Mouse (Mus musculus): Measurements from ENCODE around the gene Caprin1.

The Caprin1 gene

DNA sequence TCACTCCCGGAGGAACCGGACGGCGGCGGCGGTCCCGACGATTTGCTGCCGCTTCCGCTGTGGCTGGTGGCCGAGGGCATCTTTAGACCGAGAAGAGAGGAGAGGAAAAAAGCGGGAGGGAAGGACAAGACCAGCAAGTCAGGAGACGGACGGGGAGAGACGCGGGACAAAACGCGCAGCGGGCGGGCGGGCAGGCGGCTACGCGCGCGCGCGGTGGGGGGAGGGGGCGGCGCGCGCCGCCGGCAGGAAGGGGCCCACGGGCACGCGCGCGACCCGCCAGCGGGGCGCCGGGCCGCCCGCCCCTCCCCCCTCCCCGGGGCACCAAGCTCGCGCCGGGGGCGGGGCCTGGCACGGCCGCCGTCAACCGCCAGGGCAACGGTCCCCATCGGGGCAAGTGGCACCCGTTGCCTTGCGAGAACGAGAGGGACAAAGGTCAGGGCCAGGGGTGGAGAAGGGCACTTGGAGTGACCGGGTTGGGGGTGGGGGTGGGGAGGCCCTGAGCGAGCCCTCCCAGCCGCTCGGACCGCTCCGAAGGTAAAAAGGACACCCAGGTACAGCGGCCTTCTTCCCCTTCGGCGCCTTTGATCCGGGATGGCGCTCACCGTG, 485 bp downstream of the Caprin1 start:
- peak; percentile 88 for DNase-seq (ENCODE audit: low spot score)

DNA sequence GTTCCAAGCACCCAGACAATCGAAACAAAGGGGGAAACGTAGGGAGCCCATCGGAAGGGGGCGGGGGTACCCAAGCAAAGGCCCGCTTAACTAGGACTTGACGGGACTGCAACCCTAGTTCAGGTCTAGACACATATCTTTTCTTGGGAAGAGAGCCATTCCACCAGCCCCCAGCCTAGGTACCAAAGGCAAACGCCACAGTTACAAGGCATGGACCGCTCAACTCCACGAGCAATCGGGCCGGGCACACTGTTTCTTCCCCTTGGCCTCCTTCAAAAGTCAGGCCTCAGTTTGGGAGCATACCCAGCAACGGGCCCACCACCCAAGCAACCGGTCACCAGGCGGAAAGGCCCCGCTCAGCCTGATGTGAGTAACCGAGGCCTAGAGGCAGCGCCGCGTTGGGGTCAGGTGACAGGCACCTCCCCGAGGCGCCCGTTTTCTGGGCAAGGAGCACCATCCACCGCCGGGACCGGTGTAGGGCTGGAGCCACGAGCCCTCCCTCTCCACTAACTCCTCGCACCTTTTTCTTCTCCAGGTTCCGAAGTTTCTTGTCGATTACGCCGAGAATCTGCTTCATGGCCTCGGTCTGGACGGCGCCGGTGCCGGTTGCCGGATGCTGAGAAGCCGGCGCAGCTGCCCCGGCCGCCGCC, 1.1 kb downstream of the Caprin1 start:
- DNase-seq (ENCODE audit: low spot score) = peak; percentile 62

- peak; percentile 81 for DNase-seq (ENCODE audit: low spot score)
These were observed 1.6 kb downstream of the Caprin1 start for GRCm38 (mm10) chr2:103795843-103796210.

DNA sequence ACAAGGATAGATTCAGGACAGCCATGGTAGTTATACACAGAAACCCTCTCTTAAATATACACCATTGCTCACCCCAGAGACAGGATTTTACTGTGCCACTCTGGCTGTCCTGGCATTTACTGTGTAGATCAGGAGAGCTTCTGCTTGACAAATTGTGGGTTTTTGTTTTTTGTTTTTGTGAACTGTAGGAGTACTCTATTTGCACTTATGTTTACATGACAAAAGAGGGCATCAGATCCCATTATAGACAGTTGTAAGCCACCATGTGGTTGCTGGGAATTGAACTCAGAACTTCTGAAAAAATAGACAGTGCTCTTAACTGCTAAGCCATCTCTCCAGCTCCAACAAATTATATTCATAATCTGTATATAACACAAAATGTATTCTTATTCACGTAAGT, 5.4 kb downstream of the Caprin1 start:
- no peak for DNase-seq (ENCODE audit: low spot score)

GRCm38 (mm10) chr2:103785735-103786134, 11.7 kb downstream of the Caprin1 start:
- DNase-seq (ENCODE audit: low spot score) = no peak

- peak; percentile 44 for DNase-seq (ENCODE audit: low spot score)
These were observed 12.8 kb downstream of the Caprin1 start for GRCm38 (mm10) chr2:103784621-103785020.

GRCm38 (mm10) chr2:103762492-103762891, 35.0 kb downstream of the Caprin1 start:
- DNase-seq (ENCODE audit: low spot score) = no peak

- DNase-seq (ENCODE audit: low spot score) = peak; percentile 12
These were observed 35.5 kb downstream of the Caprin1 start for GRCm38 (mm10) chr2:103761993-103762392.

DNA sequence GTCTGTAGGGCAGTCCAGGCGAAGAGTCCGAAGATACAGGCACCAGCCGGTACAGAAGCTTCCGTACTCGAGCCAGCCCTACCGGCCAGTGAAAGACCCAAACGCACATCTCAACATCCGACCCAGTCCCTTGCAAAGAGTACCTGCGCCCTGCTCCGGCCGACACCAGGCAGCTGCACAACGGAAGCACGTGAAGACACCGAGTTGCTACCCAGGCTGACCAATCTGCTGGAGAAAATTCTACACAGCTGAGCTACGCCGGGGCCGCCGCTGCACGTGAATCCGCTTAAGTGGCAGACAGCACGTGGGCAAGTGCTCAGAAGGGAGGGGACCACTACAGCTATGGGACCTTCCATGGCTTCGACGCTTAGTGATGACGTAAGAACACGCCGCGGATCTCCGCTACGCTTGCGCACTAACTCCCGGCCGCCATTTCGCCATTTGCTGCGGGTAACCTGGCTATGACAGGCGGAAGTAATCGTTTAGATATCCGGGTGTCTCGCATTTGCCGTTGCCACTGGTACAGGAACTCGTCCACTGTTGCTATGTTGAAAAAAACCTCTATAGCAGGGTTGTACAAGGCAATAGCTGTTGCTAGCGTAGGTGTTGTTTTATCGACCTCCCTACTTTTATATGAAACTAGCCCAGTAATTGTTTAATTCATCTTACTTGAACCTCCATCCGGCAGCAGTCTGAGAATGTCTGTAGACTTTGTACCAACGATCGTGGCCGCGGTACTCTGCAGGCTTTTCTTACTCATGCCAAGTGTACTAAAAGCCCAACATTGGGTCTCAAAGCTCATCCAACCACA, 36.3 kb downstream of the Caprin1 start, which contains the start of gene Nat10:
Nat10 (minus strand) TSS at position 365 of the 811 bp plus-strand sequence.
- peak; percentile 99 for DNase-seq (ENCODE audit: low spot score)

DNA sequence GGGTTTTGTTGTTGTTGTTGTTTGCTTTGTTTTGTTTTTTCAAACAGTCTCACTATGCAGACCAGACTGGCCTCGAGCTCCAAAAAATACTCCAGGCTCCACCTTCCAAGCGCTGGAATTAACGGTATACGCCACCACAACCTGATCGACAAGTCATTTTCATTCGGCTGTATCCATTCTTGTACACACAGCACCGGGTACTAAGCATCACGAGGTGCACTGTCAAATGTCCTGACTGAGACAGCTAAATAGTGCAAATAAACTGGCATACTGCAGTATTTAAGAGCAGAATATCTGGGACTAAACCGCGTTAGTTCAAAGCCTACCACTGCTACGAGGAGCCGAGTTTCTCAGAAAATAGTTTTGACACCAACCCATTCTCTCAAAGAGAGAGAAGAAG, 37.0 kb downstream of the Caprin1 start:
- no peak for DNase-seq (ENCODE audit: low spot score)

DNA sequence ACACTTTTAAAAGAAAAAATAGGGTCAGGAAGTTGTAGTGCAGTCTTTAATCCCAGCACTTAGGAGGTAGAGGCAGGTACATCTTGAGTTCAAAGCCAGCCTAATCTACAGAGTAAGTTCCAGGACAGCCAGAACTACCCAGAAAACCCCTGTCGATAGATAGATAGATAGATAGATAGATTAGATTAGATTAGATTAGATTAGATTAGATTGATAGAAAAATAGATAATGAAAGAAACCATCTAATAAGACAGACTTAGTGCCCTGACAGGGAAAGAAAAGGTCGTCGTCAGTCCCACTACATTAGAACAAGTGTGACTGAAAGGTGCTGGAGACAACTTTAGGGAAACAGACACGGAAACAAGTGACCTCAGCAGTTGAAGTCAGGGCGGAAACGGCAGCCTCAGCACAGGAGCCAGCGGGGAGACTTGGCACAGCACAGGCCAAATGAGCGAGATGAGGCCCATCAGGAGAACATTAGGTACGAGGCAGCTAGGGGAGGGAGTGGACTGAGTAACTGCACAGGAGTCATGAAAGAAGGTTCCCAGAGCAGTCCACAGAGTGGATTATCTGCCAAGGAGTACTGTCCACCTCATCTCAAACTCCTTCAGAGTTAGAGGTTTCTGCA, 41.9 kb downstream of the Caprin1 start:
- no peak for DNase-seq (ENCODE audit: low spot score)

- no peak for DNase-seq (ENCODE audit: low spot score)
These were observed 42.8 kb downstream of the Caprin1 start for GRCm38 (mm10) chr2:103754614-103755013.

GRCm38 (mm10) chr2:103751771-103752170, 45.7 kb downstream of the Caprin1 start:
- DNase-seq (ENCODE audit: low spot score) = no peak

DNA sequence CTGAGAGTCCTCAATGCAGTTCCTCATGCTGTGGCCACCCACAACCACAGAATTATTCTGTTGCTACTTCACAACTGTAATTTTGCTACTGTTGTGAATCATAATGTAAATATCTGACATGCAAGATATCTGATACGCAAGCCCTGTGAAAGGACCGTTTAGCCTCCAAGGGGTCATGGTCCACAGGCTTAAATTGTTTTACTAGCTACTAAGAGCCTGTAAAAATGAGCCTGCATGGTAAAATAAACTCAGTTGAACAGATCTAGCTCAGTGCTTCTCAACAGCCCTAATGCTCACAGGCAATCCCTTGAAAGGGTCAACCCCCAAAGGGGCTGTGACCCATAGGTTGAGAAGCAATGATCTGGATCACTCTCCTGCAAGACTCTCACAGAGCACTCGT, 48.4 kb downstream of the Caprin1 start:
- no peak for DNase-seq (ENCODE audit: low spot score)

- DNase-seq (ENCODE audit: low spot score) = no peak
These were observed 49.6 kb downstream of the Caprin1 start for GRCm38 (mm10) chr2:103747891-103748290.

DNA sequence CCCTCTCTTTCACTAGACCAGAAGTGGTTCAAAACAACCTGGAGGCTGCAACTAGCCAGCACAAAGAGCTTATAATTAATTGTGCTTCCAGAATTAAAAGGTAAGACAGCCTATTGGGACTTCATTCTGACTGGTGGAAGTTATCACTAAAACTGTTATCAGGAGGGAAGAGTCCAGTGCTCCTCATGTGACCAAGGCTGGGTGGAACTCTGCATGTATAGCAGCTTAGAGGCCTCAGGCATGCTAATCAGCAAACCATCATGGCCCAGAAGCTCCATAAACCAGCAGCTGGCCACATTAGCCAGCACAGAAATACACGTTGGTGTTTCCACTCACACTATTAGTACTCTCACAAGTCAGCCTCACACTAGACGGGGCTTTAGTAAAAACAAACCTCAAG, 50.7 kb downstream of the Caprin1 start:
- no peak for DNase-seq (ENCODE audit: low spot score)

GRCm38 (mm10) chr2:103746096-103746495, 51.4 kb downstream of the Caprin1 start:
- DNase-seq (ENCODE audit: low spot score) = no peak

GRCm38 (mm10) chr2:103745481-103745880, 52.0 kb downstream of the Caprin1 start:
- no peak for DNase-seq (ENCODE audit: low spot score)

DNA sequence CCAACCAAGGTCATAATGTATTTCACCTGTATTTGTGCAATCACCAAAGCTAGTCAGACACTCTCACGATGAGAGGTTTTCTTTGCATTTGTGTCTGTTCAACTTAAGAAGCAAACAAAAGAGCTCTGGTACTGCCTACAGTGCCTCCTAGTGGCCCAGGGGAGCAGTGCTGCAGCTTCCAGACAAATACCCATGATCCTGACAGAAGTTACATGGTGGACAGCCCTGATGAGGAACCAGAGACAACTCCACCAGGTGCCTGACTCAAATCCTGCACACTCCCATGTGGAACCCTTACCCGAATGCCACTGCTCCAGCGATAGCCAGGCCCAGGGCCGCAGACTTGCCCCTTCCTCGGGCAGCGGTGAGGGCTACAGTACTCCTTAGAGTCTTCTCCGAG, 53.5 kb downstream of the Caprin1 start:
- DNase-seq (ENCODE audit: low spot score) = peak; percentile 85

DNA sequence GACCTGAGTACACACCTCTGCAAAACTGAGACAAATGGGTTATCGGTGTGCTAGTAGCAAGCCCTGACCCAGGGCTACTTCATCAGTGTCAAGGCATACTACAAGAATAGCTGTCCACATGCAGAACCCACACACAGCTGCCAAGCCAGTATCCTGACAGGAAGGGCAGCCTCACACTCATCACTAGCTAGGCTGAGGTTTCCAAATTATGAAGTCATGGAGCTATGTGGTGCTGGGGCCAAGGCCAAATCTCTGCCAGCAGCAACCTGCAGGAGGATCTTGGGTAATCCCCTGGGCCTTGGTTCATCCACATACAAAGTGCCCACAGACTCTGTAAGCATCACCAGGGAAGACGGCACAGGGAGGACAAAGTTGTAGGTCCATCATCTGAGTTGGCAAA, 53.9 kb downstream of the Caprin1 start:
- no peak for DNase-seq (ENCODE audit: low spot score)

GRCm38 (mm10) chr2:103742821-103743220, 54.6 kb downstream of the Caprin1 start:
- DNase-seq (ENCODE audit: low spot score) = no peak

- DNase-seq (ENCODE audit: low spot score) = no peak
These were observed 66.0 kb downstream of the Caprin1 start for GRCm38 (mm10) chr2:103731423-103731822.

DNA sequence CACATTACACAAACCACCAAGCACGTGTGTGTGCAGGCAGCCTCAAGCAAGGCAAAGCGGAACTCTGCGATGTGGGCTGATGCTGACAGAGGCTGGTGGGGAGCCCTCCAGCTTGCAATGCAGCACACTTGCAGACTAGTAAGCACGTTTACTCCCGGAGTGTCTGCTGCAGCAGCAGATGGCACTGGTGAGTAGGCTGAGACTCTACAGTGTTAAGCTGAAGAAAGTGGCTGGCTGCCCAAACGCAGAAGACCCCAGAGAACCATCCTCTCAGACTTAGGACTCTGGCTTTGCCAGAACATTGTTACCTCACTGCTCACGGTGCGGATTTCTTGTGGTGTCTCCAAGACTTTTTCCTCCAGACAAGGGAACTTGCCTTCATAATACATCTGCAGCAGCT, 66.5 kb downstream of the Caprin1 start:
- no peak for DNase-seq (ENCODE audit: low spot score)

Data from retina, embryonic 14.5 days (tissue).